Mouse (Mus musculus) heart, adult 18-20 months (tissue): ENCODE measurements around the gene Slc25a18. TPM values are rescaled to one million over a fixed set of nuclear protein-coding genes. Genes with fewer than 3 reads are reported as not detected.

ENCODE experiments used
- DNase-seq, 2 experiments: peaks; one replicate each; pipeline ENCODE4 v3.0.0; 2021 to 2022; ENCODE audit warnings: mixed read lengths in 1 of 2
- microRNA-seq, 2 experiments: library from miRNA; unstranded; fragments of <30 nt; microRNA quantifications; one replicate each; pipeline ENCODE4 v1.2.0; 2022
- total RNA-seq, 2 experiments: library from RNA; stranded (reverse); gene quantifications; 2 replicates each; pipeline ENCODE4 v1.2.3; 2021

Slc25a18 gene
- total RNA-seq, 2 experiments from 2014 or later: 0.21 TPM; not detected in 1

DNA sequence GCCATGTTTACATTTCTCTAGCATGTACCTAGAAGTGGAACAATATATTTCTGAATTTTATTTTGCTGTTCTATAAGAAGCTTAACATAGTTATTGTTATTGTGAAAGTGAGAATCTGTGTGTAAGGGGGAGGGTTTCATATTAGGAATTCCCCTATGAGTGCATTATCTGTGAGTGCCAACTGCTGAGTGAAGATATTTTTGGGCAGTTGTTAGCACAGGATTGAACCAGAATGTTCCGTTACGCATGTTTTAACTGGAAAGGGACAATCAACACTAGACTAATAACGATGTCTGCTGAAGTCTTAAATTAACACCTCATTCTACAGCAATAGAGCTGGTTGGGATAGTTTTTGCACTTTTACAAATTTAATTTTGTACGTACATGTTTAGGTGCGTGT, 68.4 kb downstream of the Slc25a18 start:
- DNase-seq: peak in 1 of 2 experiments; percentile 26

Small RNA genes lying within 50 kb of the gene (microRNA-seq; reads per million reads assigned to microRNA genes)
- gene Gm25193: 0 reads per million in 2 experiments

Other genes with a start within 250 kb of the Slc25a18 start
- gene Hdhd5, start 242.3 kb upstream of the Slc25a18 start, total RNA-seq: 10 to 100 TPM; 18.7 to 21.8 TPM
- 10 to 100 TPM in 1 of 2 experiments, 1 to 10 TPM in 1; 9.8 to 12.5 TPM for gene Cecr2, start 107.2 kb upstream of the Slc25a18 start, total RNA-seq
- gene Atp6v1e1, start 49.2 kb downstream of the Slc25a18 start, total RNA-seq: 100 to 1,000 TPM; 168 to 174 TPM
- gene Bcl2l13, start 62.6 kb downstream of the Slc25a18 start, total RNA-seq: 10 to 100 TPM; 78.0 to 86.7 TPM
- 1 to 10 TPM in 1 of 2 experiments, under 1 TPM in 1; 0.97 to 1.3 TPM for gene Bid, start 143.3 kb downstream of the Slc25a18 start, total RNA-seq